Mouse (Mus musculus) T-helper 2 cell (primary cell): Measurements from ENCODE around the gene Srrm2.

Experiments used
- in situ Hi-C: fragments of 300-600 bp; cut with MboI, MseI; formaldehyde crosslinking; loops from one replicate; pipeline ENCODE4 v1.15.1; 2025; ENCODE audit warnings: high pct_unique_total_duplicates

Srrm2 gene

GRCm38 (mm10) chr17:23804426-23805085 lies 14.2 kb downstream of the Srrm2 start:
- in situ Hi-C loops = loop anchor here (25.0 kb wide), 1 partner anchor 1133 kb away; the partner anchor contains the start of gene Mapk8ip3

GRCm38 (mm10) chr17:23806867-23807266 lies 16.5 kb downstream of the Srrm2 start:
- in situ Hi-C loops = loop anchor here (25.0 kb wide), 1 partner anchor 1130 kb away; the partner anchor contains the start of gene Mapk8ip3

- in situ Hi-C loops = loop anchor here (25.0 kb wide), 1 partner anchor 1129 kb away; the partner anchor contains the start of gene Mapk8ip3
These were observed 17.6 kb downstream of the Srrm2 start for GRCm38 (mm10) chr17:23807918-23808317.

GRCm38 (mm10) chr17:23815641-23816040 lies 25.3 kb downstream of the Srrm2 start:
- in situ Hi-C loops = loop anchor here (25.0 kb wide), 1 partner anchor 1122 kb away; the partner anchor contains the start of gene Mapk8ip3

GRCm38 (mm10) chr17:23818579-23818978 lies 28.2 kb downstream of the Srrm2 start:
- in situ Hi-C loops = loop anchor here (25.0 kb wide), 1 partner anchor 1119 kb away; the partner anchor contains the start of gene Mapk8ip3

GRCm38 (mm10) chr17:23819235-23819634 lies 28.9 kb downstream of the Srrm2 start:
- in situ Hi-C loops = loop anchor here (25.0 kb wide), 1 partner anchor 1118 kb away; the partner anchor contains the start of gene Mapk8ip3

- in situ Hi-C loops = loop anchor here (25.0 kb wide), 1 partner anchor 1117 kb away; the partner anchor contains the start of gene Mapk8ip3
These were observed 30.4 kb downstream of the Srrm2 start for GRCm38 (mm10) chr17:23820731-23821130.

- in situ Hi-C loops = loop anchor here (25.0 kb wide), 1 partner anchor 1115 kb away; the partner anchor contains the start of gene Mapk8ip3
These were observed 31.8 kb downstream of the Srrm2 start for GRCm38 (mm10) chr17:23822094-23822493.

- in situ Hi-C loops = loop anchor here (25.0 kb wide), 1 partner anchor 1114 kb away; the partner anchor contains the start of gene Mapk8ip3
These were observed 32.7 kb downstream of the Srrm2 start for GRCm38 (mm10) chr17:23823018-23823417.

GRCm38 (mm10) chr17:23823614-23824013 lies 33.3 kb downstream of the Srrm2 start:
- in situ Hi-C loops = loop anchor here (25.0 kb wide), 1 partner anchor 1114 kb away; the partner anchor contains the start of gene Mapk8ip3

GRCm38 (mm10) chr17:23825591-23825990 lies 35.3 kb downstream of the Srrm2 start:
- in situ Hi-C loops = no loop called here

GRCm38 (mm10) chr17:23828271-23829001 lies 38.1 kb downstream of the Srrm2 start:
- in situ Hi-C loops = no loop called here

- in situ Hi-C loops = no loop called here
These were observed 38.8 kb downstream of the Srrm2 start, which contains the start of gene Elob for GRCm38 (mm10) chr17:23829064-23829619. Elob (minus strand) TSS chr17:23829136.

GRCm38 (mm10) chr17:23831201-23831600 lies 40.9 kb downstream of the Srrm2 start:
- in situ Hi-C loops = no loop called here

GRCm38 (mm10) chr17:23836006-23836575 lies 45.8 kb downstream of the Srrm2 start, which contains the start of gene Prss33:
Prss33 (minus strand) TSS chr17:23836056.
- in situ Hi-C loops = no loop called here

- in situ Hi-C loops = no loop called here
These were observed 50.8 kb downstream of the Srrm2 start for GRCm38 (mm10) chr17:23841145-23841544.

- in situ Hi-C loops = no loop called here
These were observed 52.9 kb downstream of the Srrm2 start for GRCm38 (mm10) chr17:23843141-23843811.

- in situ Hi-C loops = no loop called here
These were observed 53.5 kb downstream of the Srrm2 start, which contains the start of the genes Prss32 and Prss41 for GRCm38 (mm10) chr17:23843812-23844273. Prss32 (plus strand) TSS chr17:23843855. Prss41 (minus strand) TSS chr17:23844172.

- in situ Hi-C loops = loop anchor here (5.0 to 25.0 kb wide), 3 partner anchors 73 to 645 kb away; partner anchors contain the start of gene Sbpl
These were observed 59.7 kb downstream of the Srrm2 start for GRCm38 (mm10) chr17:23850028-23850427.
